Mouse (Mus musculus) bone marrow, adult 2 months (tissue): ENCODE results near the gene Spaca3.

Experiments
- CTCF ChIP-seq: fragments of 200-500 bp; IDR thresholded peaks from 2 replicates; pipeline ENCODE4 v1.5.1; 2011; ENCODE audit warnings: low read length, control low read depth; ENCODE audit not compliant: control insufficient read depth, insufficient read depth
- POLR2A ChIP-seq: fragments of 200-500 bp; IDR thresholded peaks from 2 replicates; pipeline ENCODE4 v1.6.1; 2011; ENCODE audit warnings: low read depth, mild to moderate bottlenecking, control low read depth, low read length, borderline replicate concordance; ENCODE audit not compliant: control insufficient read depth

GRCm38 (mm10) chr11:80809993-80810821, 48.0 kb upstream of the Spaca3 start, which contains the start of gene Tmem98:
- TF ChIP-seq CTCF: no peak
- no peak for TF ChIP-seq POLR2A
